Mouse (Mus musculus) natural killer cell, adult 2 months (primary cell): ENCODE measurements around the gene Cyp24a1.

Experiments used
- DNase-seq, 2 experiments: peaks; one replicate each; pipeline ENCODE4 v3.0.0; 2022; ENCODE audit warnings: low spot score in 2 of 2

Cyp24a1 gene

DNA sequence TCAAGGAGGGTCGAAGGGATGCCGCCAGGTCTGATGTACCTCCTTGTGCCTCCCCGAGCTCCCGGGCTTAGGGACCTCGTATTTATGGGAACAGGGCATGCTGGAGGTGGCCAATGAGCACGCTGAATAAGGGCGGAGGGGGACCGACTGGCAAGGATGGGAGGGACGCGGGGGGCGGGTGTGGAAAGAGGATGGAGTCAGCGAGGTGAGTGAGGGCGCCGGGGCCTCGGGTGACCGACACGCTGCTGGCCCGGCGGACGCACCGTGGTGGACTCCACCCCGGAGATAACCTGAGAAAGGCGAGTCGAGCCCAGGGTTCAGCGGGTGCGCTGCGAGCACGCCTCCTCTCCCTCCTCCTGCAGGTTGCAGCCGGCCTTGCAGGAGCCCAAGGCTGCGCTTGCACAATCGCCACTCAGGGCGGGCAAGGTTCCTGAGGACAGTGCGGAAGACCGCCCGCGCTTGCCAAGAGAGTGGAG lies at the start of gene Cyp24a1:
Cyp24a1 (minus strand) TSS at position 55 of the 476 bp plus-strand sequence.
- no peak for DNase-seq

DNA sequence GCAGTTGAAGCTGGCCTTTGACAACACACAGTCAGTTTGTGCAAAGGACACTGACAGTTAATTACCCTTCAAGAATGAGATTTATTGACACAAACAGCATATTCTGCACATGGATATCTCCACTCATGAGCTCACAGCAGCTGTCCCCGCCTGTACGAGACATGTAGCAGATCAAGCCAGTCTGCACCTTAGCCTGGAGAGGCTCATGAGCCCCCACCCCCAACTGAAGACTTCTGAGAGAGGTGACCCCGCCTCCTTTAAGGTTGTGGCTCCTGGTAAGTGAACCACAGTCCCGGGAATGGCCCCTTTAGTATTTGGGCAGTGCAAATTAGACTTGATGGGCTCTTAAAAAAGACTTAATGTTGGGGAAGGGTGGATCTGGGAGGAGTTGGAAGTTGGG lies 48.8 kb upstream of the Cyp24a1 start:
- DNase-seq, result no peak

DNA sequence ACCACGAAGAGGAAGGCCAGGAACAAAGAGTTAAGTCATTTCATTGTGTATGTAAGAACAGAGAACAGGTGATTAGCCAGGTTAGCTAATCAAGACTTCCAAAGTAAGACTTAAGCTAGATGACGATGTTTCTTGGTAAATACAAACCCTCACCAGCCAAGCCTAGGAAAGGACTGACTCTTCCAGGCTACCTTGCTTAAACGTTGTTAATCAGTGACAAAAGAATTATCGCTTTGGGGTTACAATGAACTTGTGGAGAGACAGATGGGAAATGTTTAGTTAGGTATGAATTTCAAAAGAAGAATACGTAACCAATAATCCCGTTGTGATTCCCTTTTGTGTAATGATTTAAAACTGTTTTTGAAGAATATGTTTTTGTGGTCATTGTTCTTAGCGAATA lies 48.0 kb upstream of the Cyp24a1 start:
- DNase-seq, result no peak

DNA sequence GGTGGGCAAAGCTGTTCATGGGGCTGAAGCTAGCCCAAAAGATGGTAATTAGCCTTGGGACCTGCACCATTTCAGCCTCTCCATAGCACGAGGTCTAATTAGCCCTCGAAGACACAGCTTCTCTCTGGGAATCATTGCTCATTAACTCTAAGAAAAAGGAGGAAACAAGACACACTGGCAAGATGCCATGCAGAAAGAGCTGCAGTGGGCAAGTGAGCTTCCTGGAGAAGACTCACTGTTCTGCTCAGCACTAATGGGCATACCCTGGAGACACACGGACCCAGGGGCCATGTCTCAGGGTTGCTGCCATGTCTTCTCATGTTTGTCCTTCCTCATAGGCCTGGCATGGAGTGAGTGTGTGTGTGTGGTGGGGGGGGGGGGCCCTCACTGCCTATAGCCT lies 47.2 kb upstream of the Cyp24a1 start:
- DNase-seq, result no peak

DNA sequence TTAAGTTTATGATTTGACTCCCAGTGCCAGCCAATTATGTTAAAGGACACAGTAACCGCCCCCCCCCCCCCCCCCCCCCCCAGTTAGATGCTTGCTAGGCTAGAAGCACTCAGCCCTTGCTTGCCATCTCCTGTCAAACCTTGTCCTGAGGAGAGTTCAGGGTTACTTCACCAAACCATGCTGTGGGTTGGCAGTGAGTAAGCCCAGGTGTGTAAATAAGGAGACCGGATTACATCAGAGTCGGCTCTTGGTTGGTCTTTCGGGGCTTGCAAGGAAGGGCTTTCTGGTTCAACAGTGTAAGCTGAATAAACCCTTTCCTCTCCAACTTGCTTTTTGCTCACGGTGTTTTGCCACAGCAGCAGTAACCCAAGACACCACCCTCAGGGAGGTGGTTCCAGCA lies 46.7 kb upstream of the Cyp24a1 start:
- DNase-seq, result no peak

DNA sequence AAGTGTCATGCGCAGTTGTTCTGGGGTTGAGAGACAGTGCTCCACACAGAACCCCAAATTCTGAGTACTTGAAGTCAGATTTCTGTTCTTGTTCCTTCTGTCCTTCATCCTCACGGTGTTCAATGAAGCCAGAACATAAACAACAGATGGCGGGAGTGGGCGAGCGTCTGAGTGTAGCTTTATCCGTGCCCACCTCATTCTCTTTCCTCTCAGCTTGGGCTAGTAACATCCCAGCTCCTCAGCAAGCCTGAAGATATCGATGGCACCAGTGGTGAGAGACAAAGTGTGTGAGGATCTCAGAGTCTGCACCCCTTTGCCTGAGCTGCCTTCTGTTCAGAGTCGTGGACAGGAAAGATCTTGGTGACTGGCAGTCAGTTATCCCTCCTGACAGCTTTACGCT lies 42.3 kb upstream of the Cyp24a1 start:
- no peak for DNase-seq

DNA sequence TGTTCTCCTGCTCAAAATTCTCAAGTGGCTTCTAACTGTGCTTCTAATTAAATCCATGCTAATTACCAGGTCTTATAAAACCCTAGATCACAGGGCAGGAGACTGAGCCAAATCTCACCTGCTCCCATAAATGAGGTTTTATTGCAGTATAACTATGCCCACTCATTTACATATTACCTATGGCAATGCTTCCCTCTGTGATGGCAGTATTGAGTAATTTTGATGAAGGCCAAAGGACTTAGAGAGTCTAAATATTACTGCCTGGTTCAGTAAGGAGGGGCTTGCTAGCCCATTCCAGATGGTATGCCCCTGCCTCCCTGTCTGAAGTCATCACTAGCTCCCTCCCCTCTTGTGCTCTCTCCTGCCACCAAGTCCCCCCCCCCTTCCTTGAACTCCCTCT lies 38.9 kb upstream of the Cyp24a1 start:
- no peak for DNase-seq

DNA sequence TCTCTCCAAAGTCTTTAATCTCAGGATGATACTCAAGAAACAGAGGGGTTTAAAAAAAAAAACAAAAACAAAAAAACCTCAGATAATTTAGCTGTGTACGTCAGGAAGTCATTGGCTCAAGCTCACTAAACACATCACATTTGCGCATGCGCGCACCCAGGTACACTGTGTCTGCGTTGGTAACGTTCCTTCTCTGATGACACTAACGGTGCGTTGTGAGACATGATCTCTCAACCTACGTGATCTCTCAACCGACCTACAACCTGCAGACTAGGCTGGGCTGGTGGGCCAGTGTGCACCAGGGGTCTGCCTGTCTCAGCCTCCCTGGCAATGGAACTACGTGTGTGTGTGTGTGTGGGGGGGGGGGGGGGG lies 37.8 kb upstream of the Cyp24a1 start:
- DNase-seq, result no peak

DNA sequence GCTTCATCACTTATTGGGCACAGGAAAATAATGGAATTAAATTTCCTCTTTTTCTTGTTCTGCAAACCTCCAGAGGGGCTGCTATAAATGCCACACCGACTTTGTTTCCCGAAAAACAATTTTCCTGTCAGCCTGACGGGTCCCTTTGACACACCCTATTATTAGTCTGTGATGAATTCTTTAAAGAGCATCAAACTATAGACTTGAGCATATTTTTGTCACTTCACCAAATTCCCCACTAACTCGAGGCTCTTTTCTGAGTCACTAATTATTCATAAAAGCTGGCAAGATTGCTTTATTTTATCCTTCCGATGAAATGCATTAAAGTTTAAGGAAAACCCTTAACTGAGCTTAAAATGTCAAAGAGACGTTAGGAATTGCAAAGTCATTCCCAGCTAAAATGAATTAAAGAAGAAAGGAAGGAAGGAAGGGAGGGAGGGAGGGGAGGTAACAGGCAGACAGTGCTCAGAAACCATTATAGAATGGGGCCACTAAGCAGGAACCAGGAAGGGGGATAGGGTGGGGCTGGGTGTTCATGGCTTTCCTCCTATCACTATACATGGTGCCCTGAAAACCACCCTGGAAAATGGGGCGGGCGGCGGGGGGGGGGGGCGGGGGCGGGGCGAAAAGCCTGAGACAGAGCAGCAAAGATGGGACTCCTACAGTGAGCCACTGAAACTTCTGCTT lies 37.3 kb upstream of the Cyp24a1 start:
- no peak for DNase-seq

DNA sequence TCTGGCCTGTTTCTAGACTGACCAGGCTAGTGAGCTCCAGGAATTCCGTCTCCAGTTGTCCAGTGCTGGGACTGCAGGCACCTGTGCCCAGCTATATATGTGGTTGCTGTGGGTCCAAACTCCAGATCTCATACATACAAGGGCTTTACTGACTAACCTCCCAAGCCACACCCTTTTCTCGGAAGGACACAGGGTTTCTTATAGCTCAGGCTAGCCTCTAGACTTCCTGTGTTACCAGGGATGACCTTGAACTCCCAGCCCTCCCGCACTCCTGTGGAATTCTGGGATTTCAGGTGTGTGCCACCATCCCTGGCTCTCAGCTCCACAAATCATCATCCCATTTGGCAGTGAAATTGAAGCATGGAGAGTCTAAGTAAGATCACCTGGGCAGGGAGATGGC lies 33.3 kb upstream of the Cyp24a1 start:
- DNase-seq, result no peak

DNA sequence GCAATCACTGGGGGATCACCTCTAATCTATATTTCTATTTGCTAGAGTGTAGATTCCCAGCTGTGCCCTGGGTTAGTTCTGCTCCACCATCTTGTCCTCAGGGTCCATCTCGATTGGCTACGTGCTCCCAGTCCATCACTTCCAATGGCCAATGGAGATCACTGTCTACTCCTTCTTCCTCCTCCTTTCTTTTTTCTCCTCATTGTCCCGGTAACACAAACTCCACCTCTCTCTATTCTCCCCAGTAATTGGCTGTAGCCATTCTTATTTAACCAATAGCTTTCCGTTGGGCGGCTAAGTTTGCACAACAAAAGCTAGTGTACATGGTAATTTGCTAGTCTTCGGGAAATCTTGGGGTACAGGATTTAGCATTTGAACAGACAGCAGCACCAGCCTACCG lies 32.8 kb upstream of the Cyp24a1 start:
- no peak for DNase-seq

DNA sequence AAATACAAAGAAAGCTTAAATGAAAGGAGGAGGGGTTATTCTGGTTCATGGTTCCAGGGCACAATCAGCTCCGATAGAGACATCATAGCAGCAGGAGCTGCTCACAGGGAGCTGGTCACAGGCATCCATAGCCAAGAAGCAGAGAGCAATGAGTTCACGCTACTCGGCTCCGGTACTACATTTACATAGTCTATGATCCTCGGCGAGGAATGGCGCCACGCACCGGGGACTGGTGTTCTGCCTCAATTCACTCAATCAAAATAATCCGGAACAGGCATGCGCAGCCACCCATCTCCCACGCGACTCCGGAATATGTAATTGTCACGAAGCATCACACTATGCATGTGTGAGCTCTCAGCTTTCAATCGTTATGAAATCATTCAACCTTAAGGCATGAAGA lies 31.1 kb upstream of the Cyp24a1 start:
- DNase-seq, result no peak

DNA sequence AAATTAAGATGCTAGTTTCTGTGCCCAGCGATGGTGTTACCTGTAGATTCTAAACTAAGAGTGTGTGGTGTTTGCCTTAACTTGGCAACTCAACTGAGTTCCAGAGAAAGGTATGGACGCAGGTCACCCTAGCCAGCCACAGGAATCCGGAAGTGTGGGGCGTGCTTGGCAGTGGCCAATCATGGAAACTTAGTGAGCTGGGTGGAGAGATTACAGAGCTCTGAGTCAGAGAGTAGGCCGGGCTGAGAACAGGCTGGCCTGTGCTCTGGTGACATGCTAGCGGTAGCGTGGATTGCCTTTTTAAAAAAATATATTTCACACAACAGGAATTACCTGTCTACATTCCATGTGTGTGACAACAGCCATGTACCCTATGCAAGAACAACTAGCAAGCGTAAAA lies 29.6 kb upstream of the Cyp24a1 start:
- DNase-seq, result no peak

DNA sequence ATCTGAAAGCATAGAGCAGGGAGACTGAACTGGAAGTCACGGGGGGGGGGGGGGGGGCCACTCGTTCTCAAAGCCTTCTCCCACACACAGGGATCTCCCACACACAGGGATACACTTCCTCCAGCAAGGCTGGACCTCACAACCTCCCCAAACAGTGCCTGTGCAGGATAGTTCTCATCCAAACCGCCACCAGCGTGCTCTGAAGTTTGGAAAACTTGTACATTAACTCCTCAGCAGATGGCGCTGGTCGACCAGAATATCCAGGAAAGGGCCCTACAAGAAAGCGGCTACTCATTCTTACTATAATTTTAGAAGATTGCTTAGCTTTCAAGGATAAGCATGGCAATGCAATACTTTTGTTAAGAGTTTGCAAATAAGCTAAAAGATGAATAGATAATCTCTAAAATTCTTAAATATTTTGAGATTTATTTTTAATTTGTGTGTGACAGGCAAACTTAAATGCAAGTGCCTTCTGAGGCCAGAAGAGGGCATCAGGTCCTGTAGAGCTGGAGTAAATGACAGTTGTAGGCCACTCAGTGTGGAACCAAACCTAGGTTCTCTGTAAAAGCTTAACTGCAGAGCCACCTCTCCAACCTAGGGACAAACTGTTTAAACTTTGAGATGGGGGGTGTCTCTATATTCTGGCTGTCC lies 23.5 kb upstream of the Cyp24a1 start:
- no peak for DNase-seq

DNA sequence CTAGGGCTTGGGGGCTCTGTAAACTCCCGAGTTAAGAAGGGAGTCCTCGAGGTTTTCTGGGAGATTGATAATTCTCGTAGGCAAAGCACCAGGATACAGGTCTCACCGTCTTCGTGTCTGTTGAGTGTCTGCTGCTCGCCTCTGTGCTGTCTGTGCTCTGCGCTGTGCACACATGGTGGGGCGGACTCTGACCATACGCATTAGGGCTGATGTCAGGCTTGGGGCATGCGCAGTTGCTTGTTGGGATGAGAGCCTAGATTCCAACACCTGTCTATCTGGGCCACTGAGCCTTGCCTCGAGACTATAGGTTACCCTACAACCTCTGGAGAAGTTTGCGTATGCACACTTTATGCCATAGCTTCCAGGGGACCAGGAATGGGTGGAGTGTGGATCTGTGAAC lies 16.8 kb upstream of the Cyp24a1 start:
- no peak for DNase-seq

DNA sequence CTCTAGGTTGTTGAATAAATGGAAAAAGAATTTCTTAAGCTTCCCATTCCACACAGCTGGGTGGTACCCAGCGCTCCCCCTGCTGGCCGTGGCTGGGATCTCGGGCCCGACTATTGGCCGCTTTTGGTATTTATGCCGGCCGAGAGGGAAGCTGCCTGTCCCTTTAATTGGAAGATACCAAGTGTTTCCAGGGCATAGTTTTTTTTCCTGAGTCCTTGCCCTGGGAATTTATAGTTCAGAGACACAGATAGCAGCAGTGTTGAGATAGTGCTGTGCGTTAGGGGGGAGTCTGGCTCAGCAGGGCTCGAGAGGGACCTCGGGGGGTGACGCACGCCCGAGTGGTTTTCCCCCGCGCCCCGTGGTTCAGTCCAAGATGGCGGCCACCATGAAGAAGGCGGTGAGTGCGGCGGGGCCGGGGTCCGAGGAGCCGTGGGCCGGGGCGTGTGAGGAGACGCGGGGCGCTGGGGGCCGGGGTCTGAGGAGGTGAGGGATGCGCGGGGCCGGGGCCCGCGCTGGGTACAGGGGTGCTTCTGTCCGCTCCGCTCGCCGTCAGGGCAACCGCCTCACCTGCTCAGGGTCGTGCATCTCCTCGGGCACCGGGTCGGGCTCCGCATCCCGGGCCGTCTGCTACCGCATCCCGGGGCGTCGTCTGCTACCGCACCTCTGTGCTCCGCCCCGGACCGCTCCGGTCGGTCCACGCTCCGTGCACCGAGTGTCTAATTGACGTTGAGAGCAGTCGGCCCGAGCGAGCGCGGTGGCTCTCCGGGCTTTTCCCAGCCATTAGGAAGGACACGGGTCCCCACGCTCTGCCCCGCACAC lies 14.3 kb upstream of the Cyp24a1 start:
- DNase-seq, result peak; percentile 86 to 90

DNA sequence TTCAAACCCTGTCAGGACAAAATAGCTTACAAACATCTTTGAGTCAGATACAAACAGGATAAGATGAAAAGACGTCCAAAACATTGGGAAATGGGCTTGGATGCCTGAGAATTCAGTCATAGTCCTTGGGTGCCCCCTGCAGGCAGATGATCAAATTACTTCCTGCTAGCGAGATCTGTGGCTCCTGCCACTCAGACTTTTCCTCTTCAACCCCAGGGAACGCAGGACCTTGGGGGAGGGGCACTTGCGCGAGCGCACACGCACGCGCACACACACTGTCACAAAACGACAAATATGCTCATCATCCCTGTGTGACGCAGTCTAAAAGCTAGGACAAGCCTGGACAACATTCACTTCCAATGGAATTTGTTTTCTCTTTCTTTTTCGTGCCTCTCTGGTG lies 11.9 kb upstream of the Cyp24a1 start:
- DNase-seq, result peak; percentile 60 to 72

DNA sequence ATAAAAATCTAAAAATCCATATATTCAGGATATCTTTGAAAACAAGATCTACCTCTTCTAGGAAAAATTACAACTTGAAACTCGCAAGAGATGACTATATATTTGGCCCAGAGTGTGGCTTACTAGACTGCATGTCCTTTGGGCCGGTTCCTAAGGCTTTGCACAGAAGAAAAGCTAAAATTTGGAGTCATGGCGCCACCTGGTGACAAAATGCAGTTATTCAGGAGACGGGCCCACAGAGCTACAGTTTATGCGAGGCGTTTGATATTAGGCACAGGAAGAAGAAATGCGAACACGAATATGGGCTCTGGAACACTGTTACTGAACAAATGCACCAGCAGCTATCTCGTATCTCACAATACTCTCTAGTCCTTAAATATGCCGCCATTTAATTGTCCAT lies 10.8 kb upstream of the Cyp24a1 start:
- DNase-seq, result peak; percentile 67 to 82

DNA sequence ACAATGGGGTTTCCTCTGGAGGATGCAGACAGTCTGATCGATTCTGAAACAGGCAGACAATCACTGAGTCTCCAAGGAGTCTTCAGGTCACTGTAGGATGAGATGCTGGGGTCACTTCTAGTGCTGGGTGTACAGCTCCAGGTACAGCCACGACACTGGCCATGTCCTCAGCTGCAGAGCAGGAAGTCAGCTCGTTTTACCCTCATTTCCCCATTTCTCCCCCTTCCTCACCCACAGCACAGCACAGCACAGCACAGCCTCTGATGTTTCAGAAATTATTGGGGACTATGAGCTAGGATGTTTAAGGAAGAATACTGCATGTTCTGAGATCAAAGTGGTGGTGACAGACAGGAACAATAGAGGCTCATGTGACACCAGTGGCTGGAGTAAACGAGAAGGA lies 7.0 kb upstream of the Cyp24a1 start:
- DNase-seq, result no peak

DNA sequence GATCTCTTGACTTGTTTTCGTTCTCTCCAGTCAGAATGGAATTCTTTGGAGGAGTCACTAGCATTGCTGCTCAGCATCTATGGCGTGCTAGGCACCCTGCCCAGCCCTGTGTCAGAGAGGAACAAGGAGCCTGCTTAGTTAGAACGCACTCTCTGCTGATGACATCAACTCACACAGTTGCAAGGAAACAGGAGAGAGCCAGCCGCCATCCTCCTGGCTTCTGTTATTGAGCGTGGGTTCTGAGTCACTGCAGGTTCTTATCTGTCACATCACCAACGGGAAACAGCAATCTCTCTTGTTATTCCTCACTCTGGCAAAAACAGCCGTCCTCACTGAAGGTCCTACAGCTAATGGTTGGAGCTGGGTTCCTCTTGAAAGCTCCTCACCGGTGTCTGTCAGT lies 6.4 kb upstream of the Cyp24a1 start:
- no peak for DNase-seq

DNA sequence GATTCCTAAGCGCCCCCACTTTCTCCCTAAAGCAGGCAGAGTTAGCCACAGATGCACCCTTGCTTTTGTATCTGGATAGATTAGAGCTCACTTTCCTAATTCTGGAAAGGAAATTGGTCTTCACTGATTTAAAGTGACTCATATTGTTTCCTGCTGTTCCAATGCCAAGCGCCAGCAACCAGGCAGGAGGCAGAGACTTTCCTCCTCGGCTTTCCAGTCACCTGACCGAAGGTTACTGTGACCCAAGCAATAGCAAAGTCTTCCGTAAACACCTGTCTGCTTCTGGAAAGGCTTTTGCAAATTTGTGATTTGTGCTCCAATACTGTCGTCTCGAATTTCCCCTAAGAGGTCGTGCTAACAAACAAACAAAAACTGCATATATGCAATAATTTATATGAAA lies 1.1 kb upstream of the Cyp24a1 start:
- no peak for DNase-seq

DNA sequence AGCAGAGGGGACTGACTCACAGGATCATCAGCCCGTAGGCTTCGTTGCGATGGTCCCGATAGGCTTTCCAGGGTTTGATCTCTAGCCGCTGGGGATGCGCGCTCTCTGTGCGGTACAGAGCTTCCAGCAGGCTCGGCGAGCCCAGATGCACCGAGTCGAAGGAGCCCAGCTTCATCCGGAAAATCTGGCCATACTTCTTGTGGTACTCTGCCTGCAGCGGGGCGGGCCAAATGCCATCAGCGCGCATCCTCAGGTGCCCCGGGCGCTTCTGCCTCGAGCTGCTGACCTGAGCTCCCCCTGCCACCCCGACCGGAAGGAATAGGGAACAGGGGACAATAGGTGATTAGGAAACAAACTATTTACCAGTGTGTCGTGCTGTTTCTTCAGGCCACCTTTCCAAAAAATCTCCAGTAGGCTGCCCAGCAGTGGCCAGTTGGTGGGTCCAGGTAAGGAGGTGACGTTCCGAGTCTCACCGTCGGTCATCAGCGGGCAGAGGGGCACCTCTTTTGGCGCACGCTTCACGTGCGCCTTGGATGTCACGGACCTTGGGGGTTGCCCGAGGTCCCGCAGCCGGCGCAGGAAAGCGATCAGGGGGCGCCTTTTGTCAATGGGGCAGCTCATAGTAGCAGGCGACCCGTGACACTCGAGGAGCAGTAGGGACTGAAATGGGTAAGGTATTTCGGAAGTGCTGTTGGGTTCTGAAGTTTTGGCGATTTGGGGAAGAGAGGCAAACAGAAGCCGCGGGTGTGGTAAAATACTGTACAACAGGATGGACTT lies 603 bp downstream of the Cyp24a1 start, which contains the start of gene Pfdn4:
Pfdn4 (plus strand) TSS at position 275 of the 777 bp plus-strand sequence.
- no peak for DNase-seq
